Mouse (Mus musculus): ENCODE results near the gene Dusp28. TPM values are rescaled to one million over a fixed set of nuclear protein-coding genes. Genes with fewer than 3 reads are reported as not detected.
A peak's percentile ranks its signal among the peaks of the same experiment; 100 is the strongest.

Dusp28 gene
- polyA plus RNA-seq (2015; fragmentation: Nextera tagmentation; extraction: Ambion mirVana), result 11.4 and 11.9 TPM in 2 replicates

DNA sequence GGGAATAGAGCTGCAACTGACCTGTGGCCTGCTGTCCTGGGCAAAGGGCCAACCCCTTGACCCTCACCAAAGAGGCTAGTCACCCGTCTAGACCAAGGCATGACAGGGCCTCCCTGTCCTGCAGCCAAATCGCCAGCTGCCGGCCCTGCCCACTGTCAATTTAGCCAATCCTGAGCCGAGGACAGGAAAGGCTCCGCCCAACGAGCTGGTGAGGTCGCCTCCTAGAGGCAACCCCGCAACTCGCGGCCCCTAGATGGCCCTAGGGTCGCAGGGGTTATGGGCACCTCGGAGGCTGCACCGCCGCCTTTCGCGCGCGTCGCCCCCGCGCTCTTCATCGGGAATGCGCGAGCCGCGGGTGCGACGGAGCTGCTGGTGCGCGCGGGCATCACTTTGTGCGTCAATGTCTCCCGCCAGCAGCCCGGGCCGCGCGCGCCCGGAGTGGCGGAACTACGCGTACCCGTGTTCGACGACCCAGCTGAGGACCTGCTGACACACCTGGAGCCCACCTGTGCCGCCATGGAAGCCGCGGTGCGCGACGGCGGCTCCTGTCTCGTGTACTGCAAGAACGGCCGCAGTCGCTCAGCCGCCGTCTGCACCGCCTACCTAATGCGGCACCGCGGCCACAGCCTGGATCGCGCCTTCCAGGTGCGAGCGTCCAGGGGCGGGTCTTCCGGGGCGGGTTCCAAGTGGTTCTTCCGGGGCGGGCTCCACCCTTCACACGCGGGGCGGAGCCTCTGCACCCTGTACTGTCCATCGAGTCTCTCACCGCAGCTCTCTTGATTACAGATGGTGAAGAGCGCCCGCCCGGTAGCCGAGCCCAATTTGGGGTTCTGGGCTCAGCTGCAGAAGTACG is at the start of gene Dusp28:
TSS of gene Dusp28 (plus strand) at position 203 of the 853 bp plus-strand sequence.
- peak within 1 kb of the TSS; percentile 80 for H3K4me2 ChIP-seq (ENCODE audit: low read depth, low read length)
- peak within 1 kb of the TSS; percentile 80 for H3K4me3 ChIP-seq (replicated peaks; ENCODE audit: low read length)
- H3K27me3 ChIP-seq (ENCODE audit: control insufficient read depth, insufficient read depth, low read length), result no peaks in the 10 kb centered on the region; the same call in 1 of the 2 replicates
- under 1% methylated on average over 81 of the region's 81 CpGs for WGBS
- H3K27ac ChIP-seq (ENCODE audit: low read length), result peak within 1 kb of the TSS; percentile 95
- ATAC-seq (ENCODE audit: insufficient read depth, low FRiP score), result peak; percentile 89
- H3K9me3 ChIP-seq (replicated peaks; ENCODE audit: control insufficient read depth, low read length), result no peaks in the 10 kb centered on the region
- peaks cover 29% of the 10 kb centered on the region for H3K4me1 ChIP-seq (ENCODE audit: control insufficient read depth, insufficient read depth, low read length)
- no peaks in the 10 kb centered on the region for H3K36me3 ChIP-seq (ENCODE audit: control insufficient read depth, insufficient read depth, low read length)
- H3K9ac ChIP-seq (ENCODE audit: low read length), result peak within 1 kb of the TSS; percentile 84

GRCm38 (mm10) chr1:92861503-92861902 is 45.3 kb upstream of the Dusp28 start:
- Histone ChIP-seq H3K4me2 (ENCODE audit: low read depth, low read length) (no peak overlapping the region), H3K9me3 (replicated peaks; ENCODE audit: control insufficient read depth, low read length) (no peaks in the 10 kb centered on the region), H3K27me3 (ENCODE audit: control insufficient read depth, insufficient read depth, low read length) (no peaks in the 10 kb centered on the region), H3K36me3 (ENCODE audit: control insufficient read depth, insufficient read depth, low read length) (peaks cover 3% of the 10 kb centered on the region; the same call in 1 of the 2 replicates), H3K4me1 (ENCODE audit: control insufficient read depth, insufficient read depth, low read length) (no peaks in the 10 kb centered on the region), H3K4me3 (replicated peaks; ENCODE audit: low read length) (no peak overlapping the region), H3K27ac (ENCODE audit: low read length) (no peak overlapping the region), H3K9ac (ENCODE audit: low read length) (no peak overlapping the region)
- ATAC-seq (ENCODE audit: insufficient read depth, low FRiP score), result no peak
- WGBS, result 76% methylated on average over 6 of the region's 6 CpGs

GRCm38 (mm10) chr1:92863268-92863667 is 43.5 kb upstream of the Dusp28 start:
- Histone ChIP-seq H3K27ac (ENCODE audit: low read length) (no peak overlapping the region), H3K9me3 (replicated peaks; ENCODE audit: control insufficient read depth, low read length) (no peaks in the 10 kb centered on the region), H3K4me1 (ENCODE audit: control insufficient read depth, insufficient read depth, low read length) (no peaks in the 10 kb centered on the region), H3K9ac (ENCODE audit: low read length) (no peak overlapping the region), H3K4me2 (ENCODE audit: low read depth, low read length) (no peak overlapping the region), H3K36me3 (ENCODE audit: control insufficient read depth, insufficient read depth, low read length) (peaks cover 3% of the 10 kb centered on the region; the same call in 1 of the 2 replicates), H3K27me3 (ENCODE audit: control insufficient read depth, insufficient read depth, low read length) (no peaks in the 10 kb centered on the region), H3K4me3 (replicated peaks; ENCODE audit: low read length) (no peak overlapping the region)
- WGBS, result 84% methylated on average over 4 of the region's 4 CpGs
- ATAC-seq (ENCODE audit: insufficient read depth, low FRiP score), result no peak

- WGBS, result 52% methylated on average over 2 of the region's 2 CpGs
- no peak overlapping the region for H3K4me3 ChIP-seq (replicated peaks; ENCODE audit: low read length)
- H3K9ac ChIP-seq (ENCODE audit: low read length), result no peak overlapping the region
- no peaks in the 10 kb centered on the region for H3K4me1 ChIP-seq (ENCODE audit: control insufficient read depth, insufficient read depth, low read length)
- no peaks in the 10 kb centered on the region for H3K27me3 ChIP-seq (ENCODE audit: control insufficient read depth, insufficient read depth, low read length)
- no peak for ATAC-seq (ENCODE audit: insufficient read depth, low FRiP score)
- H3K27ac ChIP-seq (ENCODE audit: low read length), result no peak overlapping the region
- no peaks in the 10 kb centered on the region for H3K36me3 ChIP-seq (ENCODE audit: control insufficient read depth, insufficient read depth, low read length)
- no peak overlapping the region for H3K4me2 ChIP-seq (ENCODE audit: low read depth, low read length)
- no peaks in the 10 kb centered on the region for H3K9me3 ChIP-seq (replicated peaks; ENCODE audit: control insufficient read depth, low read length)
Observed at GRCm38 (mm10) chr1:92866170-92866569, 40.6 kb upstream of the Dusp28 start.

DNA sequence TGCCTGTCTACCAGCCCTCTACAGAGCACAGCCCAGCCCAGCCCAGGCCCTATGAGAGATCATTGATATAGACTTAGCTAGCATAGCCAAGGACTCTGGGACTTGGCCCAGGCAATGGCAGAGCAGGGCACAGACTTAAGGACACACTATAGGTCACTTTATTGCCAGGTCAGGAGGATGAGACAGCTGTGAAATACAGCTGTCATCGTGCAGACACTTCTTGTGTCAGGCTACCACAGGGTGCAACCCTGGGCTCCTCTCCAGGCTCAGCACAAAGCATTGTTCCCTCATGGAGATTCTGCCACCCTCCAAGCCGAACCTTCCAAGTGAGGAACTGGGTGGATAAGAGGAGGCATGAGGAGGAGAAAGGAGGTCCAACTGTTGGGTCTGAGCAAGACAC is 36.8 kb upstream of the Dusp28 start:
- Histone ChIP-seq H3K36me3 (ENCODE audit: control insufficient read depth, insufficient read depth, low read length) (no peaks in the 10 kb centered on the region), H3K4me3 (replicated peaks; ENCODE audit: low read length) (no peak overlapping the region), H3K4me1 (ENCODE audit: control insufficient read depth, insufficient read depth, low read length) (no peaks in the 10 kb centered on the region), H3K9me3 (replicated peaks; ENCODE audit: control insufficient read depth, low read length) (no peaks in the 10 kb centered on the region), H3K27ac (ENCODE audit: low read length) (no peak overlapping the region), H3K4me2 (ENCODE audit: low read depth, low read length) (no peak overlapping the region), H3K27me3 (ENCODE audit: control insufficient read depth, insufficient read depth, low read length) (no peaks in the 10 kb centered on the region), H3K9ac (ENCODE audit: low read length) (no peak overlapping the region)
- WGBS, result 69% methylated on average over 2 of the region's 2 CpGs
- ATAC-seq (ENCODE audit: insufficient read depth, low FRiP score), result no peak

- H3K9ac ChIP-seq (ENCODE audit: low read length), result no peak overlapping the region
- WGBS, result 75% methylated on average over 7 of the region's 7 CpGs
- H3K4me1 ChIP-seq (ENCODE audit: control insufficient read depth, insufficient read depth, low read length), result no peaks in the 10 kb centered on the region
- no peaks in the 10 kb centered on the region for H3K9me3 ChIP-seq (replicated peaks; ENCODE audit: control insufficient read depth, low read length)
- H3K4me3 ChIP-seq (replicated peaks; ENCODE audit: low read length), result no peak overlapping the region
- no peak overlapping the region for H3K4me2 ChIP-seq (ENCODE audit: low read depth, low read length)
- no peaks in the 10 kb centered on the region for H3K27me3 ChIP-seq (ENCODE audit: control insufficient read depth, insufficient read depth, low read length)
- no peaks in the 10 kb centered on the region for H3K36me3 ChIP-seq (ENCODE audit: control insufficient read depth, insufficient read depth, low read length)
- ATAC-seq (ENCODE audit: insufficient read depth, low FRiP score), result no peak
- no peak overlapping the region for H3K27ac ChIP-seq (ENCODE audit: low read length)
Observed at GRCm38 (mm10) chr1:92872666-92873065, 34.1 kb upstream of the Dusp28 start.

- Histone ChIP-seq H3K36me3 (ENCODE audit: control insufficient read depth, insufficient read depth, low read length) (no peaks in the 10 kb centered on the region), H3K9ac (ENCODE audit: low read length) (no peak overlapping the region), H3K4me3 (replicated peaks; ENCODE audit: low read length) (no peak overlapping the region), H3K9me3 (replicated peaks; ENCODE audit: control insufficient read depth, low read length) (no peaks in the 10 kb centered on the region), H3K27ac (ENCODE audit: low read length) (no peak overlapping the region), H3K4me1 (ENCODE audit: control insufficient read depth, insufficient read depth, low read length) (no peaks in the 10 kb centered on the region), H3K4me2 (ENCODE audit: low read depth, low read length) (no peak overlapping the region), H3K27me3 (ENCODE audit: control insufficient read depth, insufficient read depth, low read length) (no peaks in the 10 kb centered on the region)
- no peak for ATAC-seq (ENCODE audit: insufficient read depth, low FRiP score)
- 74% methylated on average over 3 of the region's 3 CpGs for WGBS
Observed at GRCm38 (mm10) chr1:92874011-92874410, 32.8 kb upstream of the Dusp28 start.

- no peak overlapping the region for H3K9ac ChIP-seq (ENCODE audit: low read length)
- 73% methylated on average over 8 of the region's 8 CpGs for WGBS
- no peak overlapping the region for H3K4me3 ChIP-seq (replicated peaks; ENCODE audit: low read length)
- no peak for ATAC-seq (ENCODE audit: insufficient read depth, low FRiP score)
- no peaks in the 10 kb centered on the region for H3K36me3 ChIP-seq (ENCODE audit: control insufficient read depth, insufficient read depth, low read length)
- H3K27me3 ChIP-seq (ENCODE audit: control insufficient read depth, insufficient read depth, low read length), result no peaks in the 10 kb centered on the region
- no peak overlapping the region for H3K4me2 ChIP-seq (ENCODE audit: low read depth, low read length)
- H3K27ac ChIP-seq (ENCODE audit: low read length), result no peak overlapping the region
- no peaks in the 10 kb centered on the region for H3K9me3 ChIP-seq (replicated peaks; ENCODE audit: control insufficient read depth, low read length)
- no peaks in the 10 kb centered on the region for H3K4me1 ChIP-seq (ENCODE audit: control insufficient read depth, insufficient read depth, low read length)
Observed at GRCm38 (mm10) chr1:92875360-92876111, 31.2 kb upstream of the Dusp28 start.

DNA sequence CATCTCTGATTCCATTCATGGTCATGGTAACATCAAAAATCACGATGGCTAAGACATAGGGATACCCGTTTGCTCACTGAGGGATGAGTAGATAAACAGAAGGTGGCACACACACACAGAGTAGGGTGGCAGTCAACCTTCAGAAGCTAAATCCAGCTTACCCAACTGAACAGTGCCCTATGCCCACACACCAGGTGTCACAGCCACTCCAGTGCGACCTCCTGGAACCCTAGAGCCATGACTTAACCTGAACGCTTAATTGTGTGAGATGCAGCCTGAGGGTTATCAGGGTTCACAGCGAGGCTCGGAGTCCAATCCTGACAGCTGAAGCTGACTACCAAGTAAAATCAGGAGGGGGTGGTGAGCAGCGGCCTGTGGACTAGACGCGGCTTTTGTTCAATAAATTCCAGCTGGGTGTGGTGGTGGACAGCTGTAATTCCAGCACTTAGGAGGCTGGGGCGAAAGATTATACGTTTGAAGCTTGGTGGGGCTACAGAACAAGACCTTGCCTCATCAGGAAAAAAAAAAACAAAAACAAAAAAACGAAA is 29.3 kb upstream of the Dusp28 start:
- Histone ChIP-seq H3K4me2 (ENCODE audit: low read depth, low read length) (no peak overlapping the region), H3K9me3 (replicated peaks; ENCODE audit: control insufficient read depth, low read length) (no peaks in the 10 kb centered on the region), H3K36me3 (ENCODE audit: control insufficient read depth, insufficient read depth, low read length) (no peaks in the 10 kb centered on the region), H3K9ac (ENCODE audit: low read length) (no peak overlapping the region), H3K27ac (ENCODE audit: low read length) (no peak overlapping the region), H3K4me3 (replicated peaks; ENCODE audit: low read length) (no peak overlapping the region), H3K27me3 (ENCODE audit: control insufficient read depth, insufficient read depth, low read length) (no peaks in the 10 kb centered on the region), H3K4me1 (ENCODE audit: control insufficient read depth, insufficient read depth, low read length) (no peaks in the 10 kb centered on the region)
- ATAC-seq (ENCODE audit: insufficient read depth, low FRiP score), result no peak
- WGBS, result 52% methylated on average over 12 of the region's 12 CpGs

All from stomach, embryonic 16.5 days (tissue).